Comparison of ENCODE assay signal across 20 mouse cellular contexts in genomic region chr15:83052341-83053104, GRCm38 (mm10). TPM values are rescaled to one million over a fixed set of nuclear protein-coding genes. Genes with fewer than 3 reads are reported as not detected.
DNase-seq lines count a peak whose midpoint lies in the region; ATAC-seq and TF ChIP-seq lines count a peak whose summit lies in the region.
"Had no signal": no experiment of that assay in that cellular context is flagged by ENCODE, and none has a peak within 500 bp of the region (broad histone marks: within the 10 kb centered on the region; RNA-seq: fewer than 3 reads in every experiment).

No protein-coding gene starts in this region.

- peaks cover 13% of the 10 kb centered on the region for H3K4me1 ChIP-seq in midbrain, embryonic 11.5 days (ENCODE audit: control insufficient read depth, insufficient read depth, low read length)
- H3K4me1 ChIP-seq in midbrain, embryonic 16.5 days (ENCODE audit: control insufficient read depth, insufficient read depth, low read length) = peaks cover 19% of the 10 kb centered on the region
- peaks cover 74% of the 10 kb centered on the region for H3K4me1 ChIP-seq in E14TG2a.4 (replicated peaks; ENCODE audit: low read depth, low read length)
- H3K4me1 ChIP-seq in ES-Bruce4 (ENCODE audit: control insufficient read depth, insufficient read depth, low read length) = peaks cover 5% of the 10 kb centered on the region

- TF ChIP-seq CTCF in E14TG2a.4 (conservative IDR thresholded peaks at IDR 0.05; ENCODE audit: low read length) (no peak), ES-Bruce4 (IDR thresholded peaks at IDR 0.05; ENCODE audit: low read depth, low read length) (no peak)

- H3K4me3 ChIP-seq in midbrain, embryonic 11.5 days (ENCODE audit: low read depth, low read length) = no peak overlapping the region
- no peak overlapping the region for H3K4me3 ChIP-seq in midbrain, embryonic 16.5 days (ENCODE audit: low read depth, low read length)
- peak overlapping the region; percentile 5 for H3K4me3 ChIP-seq in E14TG2a.4 (replicated peaks; ENCODE audit: low read length)
- peak overlapping the region; percentile 50 for H3K4me3 ChIP-seq in ES-Bruce4 (ENCODE audit: low read depth, low read length)
- H3K4me3 ChIP-seq: embryonic facial prominence, embryonic 12.5 days; forebrain, embryonic 13.5 days; heart, embryonic 13.5 days; hindbrain, embryonic 12.5 days had no signal

- no peak overlapping the region for H3K9ac ChIP-seq in midbrain, embryonic 11.5 days (ENCODE audit: low read length)
- H3K9ac ChIP-seq in midbrain, embryonic 16.5 days (ENCODE audit: low read depth, low read length) = no peak overlapping the region
- peak overlapping the region; percentile 53 for H3K9ac ChIP-seq in ES-Bruce4 (ENCODE audit: low read depth, poor library complexity, severe bottlenecking)
- H3K9ac ChIP-seq: embryonic facial prominence, embryonic 12.5 days; forebrain, embryonic 13.5 days; forebrain, postnatal 0 days; heart, embryonic 13.5 days; hindbrain, embryonic 12.5 days had no signal

- no peak for ATAC-seq in midbrain, embryonic 11.5 days (ENCODE audit: low FRiP score)
- ATAC-seq in midbrain, embryonic 16.5 days = no peak
- ATAC-seq: forebrain, embryonic 13.5 days; forebrain, postnatal 0 days; hindbrain, embryonic 16.5 days; inflammation-experienced regulatory T-cells, adult 6 months had no signal

- no peak overlapping the region for H3K27ac ChIP-seq in midbrain, embryonic 11.5 days (ENCODE audit: low read depth, low read length)
- H3K27ac ChIP-seq in midbrain, embryonic 16.5 days (ENCODE audit: low read length) = no peak overlapping the region
- peak overlapping the region; percentile 15 for H3K27ac ChIP-seq in ES-Bruce4 (ENCODE audit: insufficient read depth, low read length)
- H3K27ac ChIP-seq: embryonic facial prominence, embryonic 12.5 days; forebrain, embryonic 13.5 days; heart, embryonic 13.5 days; hindbrain, embryonic 12.5 days had no signal

- H3K9me3 ChIP-seq in midbrain, embryonic 11.5 days (ENCODE audit: control insufficient read depth, low read length) = no peaks in the 10 kb centered on the region
- no peaks in the 10 kb centered on the region for H3K9me3 ChIP-seq in midbrain, embryonic 16.5 days (replicated peaks; ENCODE audit: control insufficient read depth, low read length, poor library complexity, severe bottlenecking)
- H3K9me3 ChIP-seq in E14TG2a.4 (ENCODE audit: low read length) (no peaks in the 10 kb centered on the region), ES-Bruce4 (replicated peaks; ENCODE audit: control insufficient read depth, insufficient read depth, low read length, poor library complexity, severe bottlenecking) (no peaks in the 10 kb centered on the region)
- H3K9me3 ChIP-seq: embryonic facial prominence, embryonic 12.5 days; forebrain, embryonic 13.5 days; heart, embryonic 13.5 days; hindbrain, embryonic 12.5 days had no signal

- peak; percentile 65; the same call in 1 of the 2 replicates for TF ChIP-seq EP300 in ES-Bruce4 (IDR thresholded peaks at IDR 0.05; ENCODE audit: insufficient read depth, low read depth, low read length)

- no peaks in the 10 kb centered on the region for H3K27me3 ChIP-seq in midbrain, embryonic 11.5 days (ENCODE audit: control insufficient read depth, insufficient read depth, low read length)
- H3K27me3 ChIP-seq in midbrain, embryonic 16.5 days (ENCODE audit: control insufficient read depth, insufficient read depth, low read depth, low read length) = no peaks in the 10 kb centered on the region
- H3K27me3 ChIP-seq in E14TG2a.4 (ENCODE audit: insufficient read depth, low read length) (peaks cover 15% of the 10 kb centered on the region), ES-Bruce4 (ENCODE audit: control insufficient read depth, insufficient read depth, low read length, poor library complexity, severe bottlenecking) (no peaks in the 10 kb centered on the region)
- H3K27me3 ChIP-seq: embryonic facial prominence, embryonic 12.5 days; forebrain, embryonic 13.5 days had no signal

- peak; percentile 60 for DNase-seq in midbrain, embryonic 11.5 days (ENCODE audit: low spot score, missing footprints)
- peak; percentile 89 for DNase-seq in gonadal fat pad, adult 2 months (ENCODE audit: low read depth)
- DNase-seq in ovary, postnatal 14 days (ENCODE audit: low spot score) = no peak
- DNase-seq: adrenal gland, adult 2 months; adrenal gland, postnatal 36 days; cerebellum, adult 2 months; embryo, embryonic 11 days; forebrain, postnatal 0 days; gastrocnemius, postnatal 14 days; heart, postnatal 10 days; heart, postnatal 4 days had no signal

- no peaks in the 10 kb centered on the region for H3K36me3 ChIP-seq in midbrain, embryonic 11.5 days (ENCODE audit: control insufficient read depth, insufficient read depth, low read length)
- no peaks in the 10 kb centered on the region for H3K36me3 ChIP-seq in midbrain, embryonic 16.5 days (ENCODE audit: control insufficient read depth, insufficient read depth, low read length)
- no peaks in the 10 kb centered on the region for H3K36me3 ChIP-seq in E14TG2a.4 (ENCODE audit: insufficient read depth, low read length)
- H3K36me3 ChIP-seq in ES-Bruce4 (ENCODE audit: control insufficient read depth, insufficient read depth, low read length, poor library complexity, severe bottlenecking) = no peaks in the 10 kb centered on the region
- H3K36me3 ChIP-seq: embryonic facial prominence, embryonic 12.5 days; heart, embryonic 13.5 days; hindbrain, embryonic 12.5 days had no signal

- WGBS in midbrain, embryonic 11.5 days = 65% methylated on average over 6 of the region's 6 CpGs
- 54% methylated on average over 6 of the region's 6 CpGs for WGBS in midbrain, embryonic 16.5 days

- TF ChIP-seq POLR2A in ES-Bruce4 (IDR thresholded peaks at IDR 0.05; ENCODE audit: insufficient read depth, low read length) = no peak

- H3K4me2 ChIP-seq in midbrain, embryonic 11.5 days = no peak overlapping the region
- no peak overlapping the region for H3K4me2 ChIP-seq in midbrain, embryonic 16.5 days (ENCODE audit: low read length)
- H3K4me2 ChIP-seq: embryonic facial prominence, embryonic 12.5 days; forebrain, embryonic 13.5 days; heart, embryonic 13.5 days; hindbrain, embryonic 12.5 days had no signal

RNA-seq across cellular contexts. Expression of gene Nfam1, which starts 19.4 kb away (rescaled TPM):
- polyA plus RNA-seq in midbrain, embryonic 11.5 days (2014; fragmentation: Nextera tagmentation; extraction: Ambion mirVana) = 3.9 and 4.0 TPM in 2 replicates
- 2.6 and 3.0 TPM in 2 replicates for polyA plus RNA-seq in midbrain, embryonic 16.5 days (2015; fragmentation: Nextera tagmentation; extraction: Ambion mirVana)
- 3.3 and 5.8 TPM in 2 replicates for polyA plus RNA-seq in ES-Bruce4 (2011; ENCODE audit: insufficient read depth, insufficient read length, low read depth, missing spikeins)
- 5.7 and 7.3 TPM in 2 replicates for polyA plus RNA-seq in gonadal fat pad, adult 2 months (2012; rRNA removed)

RNA-seq across cellular contexts. Expression of gene Serhl, which starts 36.8 kb away (rescaled TPM):
- 46.9 and 47.0 TPM in 2 replicates for polyA plus RNA-seq in midbrain, embryonic 11.5 days (2014; fragmentation: Nextera tagmentation; extraction: Ambion mirVana)
- 29.6 and 29.7 TPM in 2 replicates for polyA plus RNA-seq in midbrain, embryonic 16.5 days (2015; fragmentation: Nextera tagmentation; extraction: Ambion mirVana)
- 20.5 and 20.7 TPM in 2 replicates for polyA plus RNA-seq in ES-Bruce4 (2011; ENCODE audit: insufficient read depth, insufficient read length, low read depth, missing spikeins)
- 83.4 and 115 TPM in 2 replicates for polyA plus RNA-seq in gonadal fat pad, adult 2 months (2012; rRNA removed)

Comparison
In these comparisons a context has a peak if more than half of its experiments do, and no peak if none do; other contexts are left out.
1. H3K4me3 ChIP-seq: peak in E14TG2a.4 (single experiment) and ES-Bruce4 (single experiment); none in midbrain, embryonic 11.5 days (single experiment) and midbrain, embryonic 16.5 days (single experiment).